Mouse (Mus musculus) midbrain, embryonic 12.5 days (tissue): ENCODE results near the gene Morc2b. TPM values are rescaled to one million over a fixed set of nuclear protein-coding genes. Genes with fewer than 3 reads are reported as not detected.

ENCODE experiments used
- polyA plus RNA-seq: library from polyadenylated mRNA; unstranded; fragments of >200 nt; fragmentation: Nextera tagmentation; extraction: Ambion mirVana; gene quantifications from 2 replicates; pipeline ENCODE4 v1.2.1, GENCODE M21; 2016

Morc2b gene
- polyA plus RNA-seq, 1 experiment from 2014 or later, result 0.18 TPM

Other genes starting within 250 kb of the Morc2b start
- 8.9 TPM in 2 replicates for gene Zfp870, start 248.0 kb downstream of the Morc2b start, polyA plus RNA-seq
- not detected in 2 replicates for gene Cyp4f14, start 222.3 kb downstream of the Morc2b start, polyA plus RNA-seq
- gene Cyp4f13, start 192.3 kb downstream of the Morc2b start, polyA plus RNA-seq, result 5.5 and 5.9 TPM in 2 replicates
- gene Zfp472, start 173.9 kb downstream of the Morc2b start, polyA plus RNA-seq, result 10.8 and 11.1 TPM in 2 replicates
- gene Zfp952, start 146.6 kb downstream of the Morc2b start, polyA plus RNA-seq, result 18.9 and 19.0 TPM in 2 replicates
- gene Zfp763, start 106.3 kb downstream of the Morc2b start, polyA plus RNA-seq, result 22.8 and 24.7 TPM in 2 replicates
- gene 4921501E09Rik, start 71.6 kb downstream of the Morc2b start, polyA plus RNA-seq, result not detected in 2 replicates
- gene Zfp563, start 50.4 kb downstream of the Morc2b start, polyA plus RNA-seq, result 14.9 and 15.5 TPM in 2 replicates
- gene Olfr55, start 28.8 kb upstream of the Morc2b start, polyA plus RNA-seq, result not detected in 2 replicates
- gene Olfr239, start 51.6 kb upstream of the Morc2b start, polyA plus RNA-seq, result not detected in 2 replicates
- gene Olfr1564, start 82.0 kb upstream of the Morc2b start, polyA plus RNA-seq, result not detected in 2 replicates
- 19.8 TPM in 2 replicates for gene Zfp955a, start 115.5 kb upstream of the Morc2b start, polyA plus RNA-seq
- gene Olfr63, start 125.0 kb upstream of the Morc2b start, polyA plus RNA-seq, result 0.03 and 0.04 TPM in 2 replicates
- 13.5 and 13.8 TPM in 2 replicates for gene Zfp955b, start 149.9 kb upstream of the Morc2b start, polyA plus RNA-seq
- 13.1 and 13.5 TPM in 2 replicates for gene Zfp81, start 219.2 kb upstream of the Morc2b start, polyA plus RNA-seq